Mouse (Mus musculus) frontal cortex, postnatal 14 days (tissue): ENCODE results near the gene Lrrc75a.

Experiments used
- DNase-seq, 2 experiments: peaks; one replicate each; pipeline ENCODE4 v3.0.0; 2022; ENCODE audit warnings: low spot score in 2 of 2

Lrrc75a gene

GRCm38 (mm10) chr11:62591904-62592575, 56.3 kb downstream of the Lrrc75a start:
- no peak for DNase-seq

GRCm38 (mm10) chr11:62591026-62591425, 57.3 kb downstream of the Lrrc75a start:
- no peak for DNase-seq

- no peak for DNase-seq
Measured at GRCm38 (mm10) chr11:62589391-62589790, 58.9 kb downstream of the Lrrc75a start.

DNA sequence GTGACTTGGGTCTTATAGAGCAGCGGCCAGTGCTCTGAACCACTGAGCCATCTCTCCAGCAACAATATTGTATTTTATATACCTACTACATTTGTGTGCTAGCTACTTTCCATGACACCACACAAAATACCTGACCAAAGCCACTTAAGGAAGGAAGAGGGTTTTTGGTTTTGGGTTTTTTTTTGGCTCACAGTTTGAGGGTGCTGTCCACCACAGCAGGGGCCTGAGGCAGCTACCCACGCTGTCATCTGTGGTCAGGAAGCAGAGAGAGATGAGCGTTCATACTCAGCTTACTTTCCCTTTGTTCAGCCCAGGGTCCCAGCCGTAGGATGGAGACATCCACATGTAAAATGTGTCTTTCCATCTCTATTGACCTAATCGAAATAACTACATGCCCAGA, 61.3 kb downstream of the Lrrc75a start:
- DNase-seq = no peak

DNA sequence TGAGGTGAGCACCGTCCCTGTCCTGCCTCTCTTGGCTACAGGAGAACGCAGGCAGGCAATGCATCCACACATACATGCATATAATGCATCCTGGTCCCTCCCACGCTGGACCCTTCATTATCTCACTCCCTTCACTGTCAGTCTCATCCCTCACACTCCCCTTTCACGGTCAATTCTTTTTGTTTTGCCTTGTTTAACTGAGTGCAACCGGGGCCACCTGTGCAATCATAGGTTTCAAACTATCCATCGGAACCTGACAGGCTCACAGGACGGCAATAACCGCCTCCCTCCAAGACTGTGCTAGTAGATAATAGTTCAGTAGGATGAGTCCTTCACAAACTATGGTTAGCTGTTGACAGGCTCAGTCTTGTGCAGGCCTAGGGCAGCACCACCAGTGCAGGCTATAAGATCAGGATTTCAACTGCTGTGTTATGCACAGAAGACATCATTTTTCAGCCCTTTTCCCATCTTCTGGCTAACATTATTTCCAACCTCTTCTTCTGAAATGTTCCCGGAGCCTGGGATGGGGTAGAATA, 63.6 kb downstream of the Lrrc75a start:
- no peak for DNase-seq

- DNase-seq = no peak
Measured at GRCm38 (mm10) chr11:62583031-62583430, 65.3 kb downstream of the Lrrc75a start.

DNA sequence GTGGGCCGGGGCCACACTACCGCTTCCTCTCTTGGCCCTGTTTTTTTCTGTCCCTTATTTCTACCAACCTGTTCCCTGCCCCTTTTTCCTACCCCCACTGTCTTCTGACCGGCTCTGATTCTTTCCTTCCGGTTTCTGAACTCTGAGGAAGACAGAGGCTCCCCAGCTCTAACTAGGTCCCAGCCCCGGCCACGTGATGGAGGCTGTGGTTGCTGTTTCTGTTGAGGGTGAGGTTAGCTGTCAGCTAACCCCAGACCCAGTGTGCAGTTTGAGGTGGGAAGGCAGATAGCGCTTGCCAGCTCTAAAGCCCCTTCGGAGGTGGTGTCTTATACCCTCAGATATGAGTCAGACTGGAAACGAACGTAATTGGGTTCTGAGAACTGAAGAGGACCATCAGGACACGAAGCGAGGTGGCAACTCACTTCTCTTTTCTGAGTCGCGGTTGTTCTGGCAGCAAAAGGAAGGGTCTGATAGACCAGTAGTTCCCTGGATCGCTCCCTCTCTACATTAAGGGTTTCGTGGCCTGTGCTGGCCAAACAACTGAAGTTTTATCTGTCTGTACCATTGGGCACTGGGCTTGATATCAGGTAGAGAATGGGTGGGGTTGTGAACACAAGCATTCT, 71.7 kb downstream of the Lrrc75a start:
- peak in 1 of 2 experiments; percentile 25 for DNase-seq

GRCm38 (mm10) chr11:62575659-62576438, 72.5 kb downstream of the Lrrc75a start:
- peak; percentile 44 to 54 for DNase-seq

- peak; percentile 70 to 83 for DNase-seq
Measured at GRCm38 (mm10) chr11:62575297-62575658, 73.0 kb downstream of the Lrrc75a start.

DNA sequence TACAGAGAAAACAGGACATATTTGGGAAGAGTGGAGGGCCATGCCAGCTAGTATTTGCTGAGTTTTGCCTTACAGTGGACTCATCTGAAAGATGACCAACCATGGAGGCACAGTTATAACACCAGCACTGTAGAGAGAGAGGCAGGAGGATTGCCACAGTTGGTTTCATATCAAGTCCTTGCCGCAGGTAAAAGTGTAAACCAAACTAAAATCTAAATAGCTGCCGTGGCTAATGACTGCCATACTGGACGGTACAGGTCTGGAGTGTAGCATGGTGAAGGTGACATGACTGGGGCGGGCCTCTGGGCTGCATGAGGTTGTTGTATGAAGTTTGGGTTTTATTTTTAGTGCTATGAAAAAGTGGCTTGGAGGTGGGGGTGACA, 73.6 kb downstream of the Lrrc75a start:
- no peak for DNase-seq

DNA sequence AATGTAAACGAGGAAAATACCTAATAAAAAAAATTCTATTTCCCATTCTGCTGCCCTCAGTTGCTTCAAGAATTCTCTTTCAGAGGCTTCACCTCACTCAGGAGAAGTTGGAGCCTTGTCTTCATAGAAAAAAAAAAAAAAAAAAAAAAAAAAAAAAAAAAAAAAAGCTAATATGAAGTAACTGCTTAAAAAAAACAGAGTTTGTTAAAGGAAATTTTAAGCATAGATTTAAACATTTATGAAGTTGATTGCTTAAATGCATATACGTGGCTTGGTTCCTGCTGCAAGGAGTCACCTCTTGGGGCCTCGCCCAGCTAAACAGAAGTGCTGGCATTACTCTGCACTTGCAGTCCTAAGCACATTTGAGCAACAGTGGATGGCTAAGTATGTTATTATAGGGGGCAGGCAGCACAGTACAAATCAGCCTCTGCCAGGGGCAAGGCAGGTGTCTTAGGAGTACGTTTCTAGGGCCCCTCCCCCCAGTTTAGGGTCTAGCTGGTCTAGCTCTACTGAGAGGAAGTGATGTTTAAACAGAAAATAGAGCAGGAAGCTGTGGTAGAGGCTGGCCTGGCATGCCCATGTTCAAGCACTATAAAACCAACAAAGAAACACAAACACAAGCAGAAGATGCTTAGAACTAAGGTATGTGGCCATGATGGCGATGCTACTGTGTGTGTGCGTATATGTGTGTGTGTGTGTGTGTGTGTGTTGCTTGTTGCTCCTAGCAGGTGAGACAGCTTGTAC, 74.2 kb downstream of the Lrrc75a start, which contains the start of gene Trpv2:
Gene Trpv2 (plus strand): TSS at position 528 of the 744 bp plus-strand sequence.
- DNase-seq = no peak

- no peak for DNase-seq
Measured at GRCm38 (mm10) chr11:62568300-62568699, 80.0 kb downstream of the Lrrc75a start.

- no peak for DNase-seq
Measured at GRCm38 (mm10) chr11:62566211-62566610, 82.1 kb downstream of the Lrrc75a start.

GRCm38 (mm10) chr11:62565747-62566146, 82.6 kb downstream of the Lrrc75a start:
- no peak for DNase-seq

GRCm38 (mm10) chr11:62563590-62563989, 84.7 kb downstream of the Lrrc75a start:
- DNase-seq = no peak

GRCm38 (mm10) chr11:62560463-62561016, 87.8 kb downstream of the Lrrc75a start:
- DNase-seq = no peak

DNA sequence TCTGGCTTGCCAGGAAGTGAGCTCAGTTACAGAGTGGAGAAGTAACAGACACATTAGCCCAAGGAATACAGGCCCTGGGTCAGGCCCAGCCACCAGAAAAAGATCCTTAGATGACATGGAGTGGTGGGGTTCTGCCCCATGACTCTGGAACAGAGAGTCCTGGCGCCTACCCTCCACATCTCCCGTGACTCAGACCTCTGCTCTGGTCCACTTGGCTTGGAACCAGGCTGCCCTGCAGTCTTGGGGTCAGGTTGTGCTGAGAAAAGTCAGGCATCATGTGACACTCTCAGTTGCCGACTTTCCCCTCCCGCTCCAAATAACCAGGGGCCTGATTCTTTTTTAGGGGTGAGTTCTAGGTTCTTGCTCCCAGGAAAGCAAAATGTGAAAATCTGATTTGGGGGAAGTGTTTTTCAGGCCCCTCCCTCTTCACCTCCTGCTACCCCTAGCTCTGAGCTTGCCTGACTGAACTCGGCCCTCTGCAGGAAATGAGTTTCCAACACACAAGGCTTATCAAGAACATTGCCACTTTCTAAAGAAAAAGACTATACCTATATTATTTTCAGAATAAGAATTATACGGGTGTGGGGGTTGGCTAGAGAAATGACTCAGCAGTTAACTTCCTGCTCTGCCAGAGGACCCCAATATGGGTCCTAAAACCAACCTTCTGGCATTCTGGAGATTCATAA, 89.2 kb downstream of the Lrrc75a start:
- no peak for DNase-seq

DNA sequence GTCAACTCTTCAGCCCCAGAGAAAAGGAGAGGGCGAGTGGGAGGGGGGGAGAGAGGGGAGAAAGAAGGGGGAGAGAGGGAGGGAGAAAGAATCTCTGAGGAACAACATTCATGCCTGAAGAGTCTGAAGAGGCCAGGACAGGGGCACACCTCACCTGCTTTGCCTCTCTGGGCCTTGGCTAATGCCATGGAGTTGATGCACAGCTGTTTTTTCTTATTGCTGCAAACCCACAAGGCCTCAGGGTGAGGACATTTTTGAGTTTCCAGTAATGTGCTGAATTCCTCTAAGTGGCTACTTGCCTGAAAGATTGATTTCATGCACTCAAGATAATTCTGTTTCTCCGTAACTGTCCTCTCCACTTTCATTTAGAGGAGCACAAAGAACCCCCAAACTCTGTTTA, 90.2 kb downstream of the Lrrc75a start:
- DNase-seq = no peak

GRCm38 (mm10) chr11:62557205-62557604, 91.1 kb downstream of the Lrrc75a start:
- DNase-seq = no peak

- DNase-seq = no peak
Measured at GRCm38 (mm10) chr11:62555896-62556412, 92.4 kb downstream of the Lrrc75a start.
